In genomic region chr2:38597896-38598295, GRCm38 (mm10) we compare ENCODE assay signal across 12 mouse cellular contexts. TPM values are rescaled to one million over a fixed set of nuclear protein-coding genes. Genes with fewer than 3 reads are reported as not detected.
DNase-seq lines count a peak whose midpoint lies in the region; ATAC-seq and TF ChIP-seq lines count a peak whose summit lies in the region.
"Had no signal": no experiment of that assay in that cellular context is flagged by ENCODE, and none has a peak within 500 bp of the region (broad histone marks: within the 10 kb centered on the region; RNA-seq: fewer than 3 reads in every experiment).

No protein-coding gene starts in this region.

- H3K79me2 ChIP-seq in heart, adult 2 months (replicated peaks; ENCODE audit: control insufficient read depth, insufficient read depth, low read length), result peaks cover 4% of the 10 kb centered on the region; the same call in 1 of the 2 replicates
- peaks cover 3% of the 10 kb centered on the region; the same call in 1 of the 2 replicates for H3K79me2 ChIP-seq in liver, adult 2 months (ENCODE audit: control insufficient read depth, insufficient read depth, low read length)

- no peak for TF ChIP-seq EP300 in heart, adult 2 months (IDR thresholded peaks at IDR 0.05; ENCODE audit: insufficient read depth, low read depth, low read length)
- TF ChIP-seq EP300 in liver, embryonic 14.5 days (IDR thresholded peaks at IDR 0.05; ENCODE audit: low read depth), result no peak

- ATAC-seq in heart, embryonic 12.5 days (ENCODE audit: insufficient number of reproducible peaks, low FRiP score), result no peak
- ATAC-seq in liver, embryonic 12.5 days, result no peak
- ATAC-seq in liver, embryonic 14.5 days (ENCODE audit: insufficient read depth), result no peak
- ATAC-seq: activated CD4-positive, CD25-positive, alpha-beta regulatory T cell, adult 4 months had no signal

- TF ChIP-seq POLR2A in heart, adult 2 months (IDR thresholded peaks at IDR 0.05; ENCODE audit: insufficient read depth, low read depth, low read length), result no peak
- no peak for TF ChIP-seq POLR2A in liver, adult 2 months (IDR thresholded peaks at IDR 0.05; ENCODE audit: extremely low read depth, insufficient read depth, low read length)

- no peak overlapping the region for H3K9ac ChIP-seq in heart, adult 2 months (ENCODE audit: low read depth, low read length)
- H3K9ac ChIP-seq in heart, embryonic 12.5 days, result no peak overlapping the region
- H3K9ac ChIP-seq in liver, adult 2 months (ENCODE audit: low read depth, low read length), result no peak overlapping the region
- H3K9ac ChIP-seq in liver, embryonic 12.5 days, result no peak overlapping the region
- H3K9ac ChIP-seq in liver, embryonic 14.5 days (replicated peaks), result no peak overlapping the region

- H3K27me3 ChIP-seq in heart, adult 2 months (ENCODE audit: control insufficient read depth, insufficient read depth, low read length), result no peaks in the 10 kb centered on the region
- no peaks in the 10 kb centered on the region for H3K27me3 ChIP-seq in heart, embryonic 12.5 days (replicated peaks)
- H3K27me3 ChIP-seq in liver, adult 2 months (ENCODE audit: control insufficient read depth, insufficient read depth, low read length), result no peaks in the 10 kb centered on the region
- H3K27me3 ChIP-seq in liver, embryonic 12.5 days (replicated peaks), result no peaks in the 10 kb centered on the region
- no peaks in the 10 kb centered on the region for H3K27me3 ChIP-seq in liver, embryonic 14.5 days (ENCODE audit: control insufficient read depth, insufficient read depth, low read length)

- intact Hi-C loops in heart, adult 2 months (cut with DNase I), result no loop called here

- DNase-seq in heart, adult 2 months, result no peak
- no peak for DNase-seq in liver, adult 2 months (ENCODE audit: extremely low read depth, low read depth, low spot score)
- DNase-seq in ES-CJ7 (ENCODE audit: low read depth, low spot score), result peak; percentile 35
- no peak for DNase-seq in liver, embryonic 14.5 days (ENCODE audit: low read depth in 3 of 3, low spot score in 3 of 3)
- DNase-seq in ovary, postnatal 14 days (ENCODE audit: low spot score), result no peak
- DNase-seq in left cerebral cortex, adult 9 months (ENCODE audit: low spot score in 2 of 2), result no peak
- DNase-seq: gastrocnemius, postnatal 25 days; heart, postnatal 36 days had no signal

- H3K9me3 ChIP-seq in heart, embryonic 12.5 days (replicated peaks), result no peaks in the 10 kb centered on the region
- H3K9me3 ChIP-seq in liver, embryonic 12.5 days (replicated peaks), result no peaks in the 10 kb centered on the region
- no peaks in the 10 kb centered on the region for H3K9me3 ChIP-seq in liver, embryonic 14.5 days (ENCODE audit: control insufficient read depth, low read length)

- no peaks in the 10 kb centered on the region for H3K4me1 ChIP-seq in heart, adult 2 months (ENCODE audit: control insufficient read depth, insufficient read depth, low read length)
- H3K4me1 ChIP-seq in heart, embryonic 12.5 days (replicated peaks), result peaks cover 10% of the 10 kb centered on the region
- H3K4me1 ChIP-seq in liver, adult 2 months (ENCODE audit: control insufficient read depth, insufficient read depth, low read length), result no peaks in the 10 kb centered on the region
- H3K4me1 ChIP-seq in liver, embryonic 12.5 days, result peaks cover 12% of the 10 kb centered on the region; the same call in 1 of the 2 replicates
- no peaks in the 10 kb centered on the region for H3K4me1 ChIP-seq in liver, embryonic 14.5 days (replicated peaks; ENCODE audit: control insufficient read depth in 2 of 2, insufficient read depth in 2 of 2, low read length in 1 of 2)

- H3K27ac ChIP-seq in heart, adult 2 months, result no peak overlapping the region
- no peak overlapping the region for H3K27ac ChIP-seq in heart, embryonic 12.5 days (ENCODE audit: poor library complexity, severe bottlenecking)
- H3K27ac ChIP-seq in liver, adult 2 months (replicated peaks; ENCODE audit: insufficient read depth, low read depth, low read length), result no peak overlapping the region
- H3K27ac ChIP-seq in liver, embryonic 12.5 days, result no peak overlapping the region
- H3K27ac ChIP-seq in liver, embryonic 14.5 days, result no peak overlapping the region
- H3K27ac ChIP-seq: macrophage had no signal

- no peak overlapping the region for H3K4me2 ChIP-seq in heart, embryonic 12.5 days
- H3K4me2 ChIP-seq in liver, embryonic 12.5 days, result no peak overlapping the region
- H3K4me2 ChIP-seq in liver, embryonic 14.5 days (ENCODE audit: low read depth), result no peak overlapping the region

- H3K36me3 ChIP-seq in heart, adult 2 months (ENCODE audit: control insufficient read depth, insufficient read depth, low read length), result no peaks in the 10 kb centered on the region; the same call in none of the 2 replicates
- H3K36me3 ChIP-seq in heart, embryonic 12.5 days, result peaks cover 13% of the 10 kb centered on the region
- H3K36me3 ChIP-seq in liver, adult 2 months (ENCODE audit: control insufficient read depth, insufficient read depth, low read length), result peaks cover 7% of the 10 kb centered on the region; the same call in 1 of the 2 replicates
- peaks cover 38% of the 10 kb centered on the region for H3K36me3 ChIP-seq in liver, embryonic 12.5 days
- no peaks in the 10 kb centered on the region; the same call in 1 of the 2 replicates for H3K36me3 ChIP-seq in liver, embryonic 14.5 days (replicated peaks; ENCODE audit: control insufficient read depth, insufficient read depth, low read depth)

- no peak overlapping the region for H3K4me3 ChIP-seq in heart, adult 2 months
- no peak overlapping the region for H3K4me3 ChIP-seq in heart, embryonic 12.5 days
- H3K4me3 ChIP-seq in liver, adult 2 months (ENCODE audit: insufficient read depth, low read depth, low read length), result no peak overlapping the region
- no peak overlapping the region for H3K4me3 ChIP-seq in liver, embryonic 12.5 days
- no peak overlapping the region for H3K4me3 ChIP-seq in liver, embryonic 14.5 days (ENCODE audit: insufficient read depth in 1 of 2, low read depth in 2 of 2, low read length in 2 of 2)

- peak; percentile 53 for TF ChIP-seq CTCF in heart, adult 2 months (IDR thresholded peaks at IDR 0.05)
- TF ChIP-seq CTCF in liver, adult 2 months (IDR thresholded peaks at IDR 0.05; ENCODE audit: low read depth, low read length), result peak; percentile 40; the same call in 1 of the 2 replicates
- TF ChIP-seq CTCF in liver, embryonic 14.5 days (IDR thresholded peaks at IDR 0.05; ENCODE audit: low read depth), result peak; percentile 54

- 95% methylated on average over 1 of the region's 1 CpGs for WGBS in heart, adult 2 months
- 59% methylated on average over 1 of the region's 1 CpGs for WGBS in heart, embryonic 12.5 days
- 91% methylated on average over 1 of the region's 1 CpGs for WGBS in liver, adult 2 months
- 86% methylated on average over 1 of the region's 1 CpGs for WGBS in liver, embryonic 12.5 days (ENCODE audit: insufficient replicate concordance)
- WGBS in liver, embryonic 14.5 days (ENCODE audit: insufficient replicate concordance), result 90% methylated on average over 1 of the region's 1 CpGs

RNA-seq across cellular contexts. Expression of gene Psmb7, which starts 46.0 kb away (rescaled TPM):
- total RNA-seq in heart, adult 2 months (2021), result 100 to 1,000 TPM; 220 to 247 TPM
- polyA plus RNA-seq in heart, adult 2 months (2012; rRNA removed), result 129 and 237 TPM in 2 replicates
- polyA plus RNA-seq in heart, embryonic 12.5 days (2016; fragmentation: Nextera tagmentation; extraction: Ambion mirVana), result 211 and 213 TPM in 2 replicates
- 195 and 219 TPM in 2 replicates for total RNA-seq in liver, adult 2 months (2014; rRNA removed)
- 99.4 and 123 TPM in 2 replicates for polyA plus RNA-seq in liver, adult 2 months (2012; rRNA removed)
- 195 and 196 TPM in 2 replicates for polyA plus RNA-seq in liver, embryonic 12.5 days (2016; fragmentation: Nextera tagmentation; extraction: Ambion mirVana)
- polyA plus RNA-seq in liver, embryonic 14.5 days (2012; rRNA removed), result 116 and 152 TPM in 2 replicates
- 179 and 181 TPM in 2 replicates for polyA plus RNA-seq in liver, embryonic 14.5 days (2014; fragmentation: Nextera tagmentation; extraction: Ambion mirVana)
